Mouse (Mus musculus) liver, embryonic 15.5 days (tissue): ENCODE data around the gene Gpd1. TPM values are rescaled to one million over a fixed set of nuclear protein-coding genes. Genes with fewer than 3 reads are reported as not detected.

ENCODE experiments used
- ATAC-seq: fragments of 200-750 bp; cut with Nextera tagmentation; 2 replicates; pipeline ENCODE4 v1.8.0; 2017; ENCODE audit warnings: moderate number of reproducible peaks, mild to moderate bottlenecking, moderate library complexity; ENCODE audit not compliant: insufficient read depth
- H3K27ac ChIP-seq: fragments of 300-500 bp; sonication (generic); replicated peaks from 2 replicates; pipeline ENCODE4 v1.5.1; 2015; ENCODE audit warnings: mild to moderate bottlenecking, inconsistent platforms
- H3K27me3 ChIP-seq: fragments of 300-500 bp; sonication (generic); 2 replicates; pipeline ENCODE4 v1.6.1; 2015; ENCODE audit warnings: mild to moderate bottlenecking, inconsistent platforms
- H3K36me3 ChIP-seq: fragments of 300-500 bp; sonication (generic); replicated peaks from 2 replicates; pipeline ENCODE4 v1.6.1; 2015; ENCODE audit warnings: moderate library complexity, mild to moderate bottlenecking, inconsistent platforms
- H3K4me1 ChIP-seq: fragments of 300-500 bp; sonication (generic); replicated peaks from 2 replicates; pipeline ENCODE4 v1.6.1; 2015; ENCODE audit warnings: inconsistent platforms
- H3K4me2 ChIP-seq: fragments of 300-500 bp; sonication (generic); 2 replicates; pipeline ENCODE4 v1.6.1; 2015; ENCODE audit warnings: moderate library complexity, mild to moderate bottlenecking, inconsistent platforms
- H3K4me3 ChIP-seq: fragments of 300-500 bp; sonication (generic); replicated peaks from 2 replicates; pipeline ENCODE4 v1.5.1; 2015; ENCODE audit warnings: mild to moderate bottlenecking, inconsistent platforms
- H3K9ac ChIP-seq: fragments of 300-500 bp; sonication (generic); 2 replicates; pipeline ENCODE4 v1.6.1; 2015; ENCODE audit warnings: moderate library complexity, mild to moderate bottlenecking, inconsistent platforms
- H3K9me3 ChIP-seq: fragments of 300-500 bp; sonication (generic); replicated peaks from 2 replicates; pipeline ENCODE4 v1.6.1; 2016; ENCODE audit warnings: inconsistent platforms
- WGBS: fragments of 180-500 bp; shearing (Covaris S2); methylation state at CpG from one replicate; pipeline ENCODE4 v1.1.7; 2015; ENCODE audit warnings: mixed read lengths; ENCODE audit not compliant: insufficient replicate concordance; 5-methylcytosine and 5-hydroxymethylcytosine counted together
- polyA plus RNA-seq: library from polyadenylated mRNA; unstranded; fragments of >200 nt; fragmentation: Nextera tagmentation; extraction: Ambion mirVana; gene quantifications from 2 replicates; pipeline ENCODE4 v1.2.1, GENCODE M21; 2015

Gpd1 gene
- 26.7 and 33.3 TPM in 2 replicates for polyA plus RNA-seq

DNA sequence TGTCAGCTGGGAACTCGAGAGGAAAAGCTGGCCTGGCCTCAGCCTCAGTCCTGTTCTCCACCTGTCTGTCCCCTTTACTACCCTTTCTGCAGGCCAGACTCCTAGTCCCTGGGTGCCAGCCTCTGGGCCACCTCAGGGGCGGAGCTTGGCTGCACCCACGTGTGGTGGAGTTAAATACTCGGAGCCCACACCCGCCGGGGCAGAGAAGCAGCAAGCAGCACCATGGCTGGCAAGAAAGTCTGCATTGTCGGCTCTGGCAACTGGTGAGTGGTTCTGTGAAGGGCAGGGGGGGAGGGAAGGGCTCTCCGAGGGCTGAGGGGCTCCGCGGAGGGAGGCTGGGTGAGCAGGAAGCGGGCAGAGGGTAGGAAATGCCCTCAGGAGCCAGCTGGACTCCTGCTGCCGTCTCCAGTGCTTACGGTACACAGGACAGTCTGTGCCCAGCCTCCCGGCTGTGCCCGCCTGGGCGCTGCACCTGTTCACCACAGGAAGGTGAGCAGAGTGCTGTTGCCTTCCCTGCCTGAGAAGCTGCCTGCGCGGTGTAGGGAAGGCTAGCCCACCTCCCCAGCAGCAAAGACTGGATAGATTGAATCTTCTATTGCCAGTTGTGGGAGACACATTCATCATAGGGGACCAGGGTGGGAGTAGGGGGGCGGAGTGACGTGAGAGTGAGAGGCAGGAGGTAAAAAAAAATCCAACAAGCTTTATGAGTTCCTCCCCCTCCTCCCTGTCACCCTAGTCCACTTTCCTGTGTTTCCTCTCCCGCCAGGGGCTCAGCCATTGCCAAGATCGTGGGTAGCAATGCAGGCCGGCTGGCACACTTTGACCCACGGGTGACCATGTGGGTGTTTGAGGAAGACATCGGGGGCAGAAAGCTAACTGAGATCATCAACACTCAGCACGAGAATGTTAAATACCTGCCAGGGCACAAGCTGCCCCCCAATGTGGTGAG is at the start of gene Gpd1:
Gpd1 (plus strand) TSS at position 130 of the 949 bp plus-strand sequence.
- H3K9ac ChIP-seq, result 0 out of 2 replicates have a peak within 1 kb of the TSS, but pooled peaks have one; percentile 18
- no peaks in the 10 kb centered on the region for H3K36me3 ChIP-seq
- peak within 1 kb of the TSS; percentile 43 for H3K4me2 ChIP-seq
- WGBS, result 54% methylated on average over 26 of the region's 26 CpGs
- H3K27ac ChIP-seq, result peak within 1 kb of the TSS; percentile 51
- no peak for ATAC-seq
- peaks cover 53% of the 10 kb centered on the region for H3K4me1 ChIP-seq
- peak within 1 kb of the TSS; percentile 40 for H3K4me3 ChIP-seq
- H3K27me3 ChIP-seq, result 0 out of 2 replicates have a peak, but pooled peaks cover 4% of the 10 kb centered on the region
- no peaks in the 10 kb centered on the region for H3K9me3 ChIP-seq

DNA sequence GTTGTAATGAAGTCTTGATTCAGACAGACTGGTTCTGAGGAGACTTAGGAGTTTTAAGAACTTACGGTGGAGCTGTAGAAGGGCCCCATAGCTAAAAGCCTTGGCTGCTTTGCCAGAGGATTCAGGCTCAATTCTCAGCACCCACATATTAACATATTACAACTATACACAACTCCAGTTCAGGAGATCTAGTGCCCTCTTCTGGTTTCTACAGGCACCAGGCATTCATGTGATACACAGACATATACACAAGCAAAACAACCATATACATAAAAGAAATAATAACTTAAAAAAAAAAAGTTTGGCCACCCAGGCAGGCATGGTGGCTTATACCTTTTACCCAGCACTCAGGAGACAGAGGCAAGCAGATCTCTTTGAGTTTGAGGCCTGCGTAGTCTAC is 49.8 kb upstream of the Gpd1 start:
- Histone ChIP-seq H3K4me2 (no peak overlapping the region), H3K27ac (no peak overlapping the region), H3K9ac (no peak overlapping the region), H3K36me3 (no peaks in the 10 kb centered on the region), H3K4me3 (no peak overlapping the region), H3K9me3 (no peaks in the 10 kb centered on the region), H3K27me3 (peaks cover 97% of the 10 kb centered on the region), H3K4me1 (peaks cover 40% of the 10 kb centered on the region)
- WGBS, result 90% methylated on average over 2 of the region's 2 CpGs
- no peak for ATAC-seq

DNA sequence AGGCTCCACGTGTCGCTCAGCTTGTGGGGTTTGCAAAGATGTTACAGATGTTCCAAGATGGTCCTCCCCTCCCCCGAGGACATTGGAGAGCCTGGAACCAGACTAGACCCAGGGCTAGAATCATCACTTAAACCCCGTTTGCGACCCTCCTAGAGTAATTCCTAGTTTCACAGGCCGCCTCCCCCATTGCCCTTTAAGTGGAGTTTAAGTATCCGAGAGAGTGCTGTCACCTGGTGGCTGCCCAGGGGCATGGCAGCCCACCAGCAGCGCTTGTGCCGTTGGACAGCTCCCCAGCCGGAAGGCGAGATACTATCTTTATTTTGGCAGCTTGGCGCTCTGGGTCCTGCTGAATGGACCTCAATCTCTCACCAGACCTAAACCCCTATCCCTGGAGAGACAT is 48.4 kb upstream of the Gpd1 start:
- Histone ChIP-seq H3K27me3 (peaks cover 100% of the 10 kb centered on the region), H3K9ac (no peak overlapping the region), H3K4me3 (no peak overlapping the region), H3K27ac (no peak overlapping the region), H3K36me3 (no peaks in the 10 kb centered on the region), H3K9me3 (no peaks in the 10 kb centered on the region), H3K4me1 (peaks cover 35% of the 10 kb centered on the region), H3K4me2 (no peak overlapping the region)
- no peak for ATAC-seq
- 3% methylated on average over 12 of the region's 12 CpGs for WGBS

DNA sequence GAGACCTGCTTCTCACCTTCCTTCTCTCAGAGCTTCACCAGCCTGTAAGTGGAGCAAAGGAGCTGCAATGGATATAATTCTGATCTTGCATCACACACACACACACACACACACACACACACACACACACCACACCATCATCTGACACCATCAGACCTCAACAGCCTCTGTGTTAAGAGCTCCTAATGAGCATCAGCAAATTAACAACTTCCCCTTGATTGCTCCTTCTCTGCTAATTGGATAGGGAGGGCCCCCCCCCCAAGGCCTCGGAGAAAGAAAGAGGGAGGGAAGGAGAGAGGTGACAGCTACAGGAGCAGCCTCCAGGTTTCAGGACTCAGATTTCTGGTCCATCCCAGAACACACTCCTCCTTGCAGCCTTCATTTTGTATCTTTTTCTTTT is 47.9 kb upstream of the Gpd1 start:
- 0% methylated on average over 1 of the region's 1 CpGs for WGBS
- no peak for ATAC-seq

DNA sequence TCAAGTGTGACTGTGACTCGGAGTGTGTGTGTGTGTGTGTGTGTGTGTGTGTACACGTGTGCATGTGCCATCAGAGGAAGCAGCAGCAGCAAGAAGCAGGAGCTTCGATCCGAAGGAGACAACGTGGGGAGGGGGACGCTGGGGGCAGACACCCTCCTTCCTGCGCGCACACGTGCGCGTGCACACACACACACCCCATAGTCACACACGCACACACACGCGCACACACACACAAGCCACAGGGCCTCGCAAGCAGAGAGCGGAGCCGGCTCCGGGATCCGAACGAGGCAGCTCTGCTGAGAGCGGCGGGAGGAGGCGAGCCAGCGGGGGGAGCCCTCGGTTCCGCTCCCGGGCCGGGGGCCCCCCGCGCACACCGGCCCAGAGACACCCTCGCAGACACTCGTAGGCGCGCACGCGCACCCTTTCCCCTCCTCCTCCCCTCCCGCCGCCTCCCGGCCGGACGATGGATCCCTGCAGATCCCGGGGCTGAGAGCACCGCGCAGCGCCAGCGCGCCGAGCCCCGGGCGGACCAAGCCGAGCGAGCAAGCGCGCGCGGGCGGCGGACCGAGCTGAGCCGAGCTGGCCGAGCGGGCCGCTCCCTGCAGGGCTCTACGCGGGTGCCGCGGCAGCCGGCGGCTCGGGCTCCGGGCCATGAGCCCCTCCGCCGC is 47.0 kb upstream of the Gpd1 start, which contains the start of gene Asic1:
Asic1 (plus strand) TSS at position 215 of the 668 bp plus-strand sequence.
- Histone ChIP-seq H3K4me2 (peak within 1 kb of the TSS; percentile 67), H3K9me3 (no peaks in the 10 kb centered on the region), H3K4me1 (peaks cover 21% of the 10 kb centered on the region), H3K27me3 (peaks cover 100% of the 10 kb centered on the region), H3K27ac (no peak within 1 kb of the TSS), H3K36me3 (no peaks in the 10 kb centered on the region), H3K4me3 (peak within 1 kb of the TSS; percentile 46), H3K9ac (no peak within 1 kb of the TSS)
- ATAC-seq, result peak; percentile 55
- WGBS, result 1% methylated on average over 71 of the region's 74 CpGs

More for the DNA sequence above, 47.9 kb upstream of the Gpd1 start:
- Histone ChIP-seq H3K4me1 (peaks cover 30% of the 10 kb centered on the region), H3K4me3 (no peak overlapping the region), H3K9ac (no peak overlapping the region), H3K27me3 (peaks cover 100% of the 10 kb centered on the region), H3K36me3 (no peaks in the 10 kb centered on the region), H3K4me2 (no peak overlapping the region), H3K27ac (no peak overlapping the region), H3K9me3 (no peaks in the 10 kb centered on the region)

DNA sequence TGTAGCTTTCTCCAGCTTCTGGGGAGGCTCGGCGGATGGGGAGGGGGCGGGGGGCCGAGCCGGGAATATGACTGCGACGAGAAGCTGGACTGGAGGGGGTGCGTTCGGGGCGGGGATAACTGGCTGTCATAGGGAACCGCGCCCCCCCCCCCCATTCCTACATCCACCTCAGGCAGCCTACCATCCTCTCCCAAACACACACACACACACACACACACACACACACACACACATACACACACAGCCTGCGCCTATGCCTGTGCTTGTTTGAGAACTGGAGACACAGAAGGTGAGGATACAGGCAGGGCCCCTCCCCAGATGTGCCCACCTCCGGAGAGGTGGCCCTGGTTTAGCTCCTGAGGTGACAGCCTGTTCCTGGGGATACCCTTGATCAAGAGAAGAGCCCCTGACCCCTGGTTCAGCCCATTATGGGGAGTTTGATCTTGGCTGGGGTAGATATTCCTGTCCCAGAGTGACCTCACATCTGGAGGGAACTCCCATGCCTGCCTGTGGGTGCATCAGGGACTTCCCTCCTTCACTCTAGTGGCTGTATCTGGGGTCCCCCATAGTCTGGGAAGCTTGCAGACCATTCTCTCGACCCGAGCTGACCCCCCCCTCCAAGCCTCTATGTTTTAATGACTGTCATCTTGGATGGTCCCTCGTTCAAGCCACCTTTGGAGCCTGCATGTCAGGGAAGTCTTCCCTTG is 46.2 kb upstream of the Gpd1 start:
- 9% methylated on average over 8 of the region's 17 CpGs for WGBS
- no peak for ATAC-seq
- no peaks in the 10 kb centered on the region for H3K9me3 ChIP-seq
- H3K4me3 ChIP-seq, result peak overlapping the region; percentile 46
- peak overlapping the region; percentile 67 for H3K4me2 ChIP-seq
- H3K9ac ChIP-seq, result no peak overlapping the region
- H3K27me3 ChIP-seq, result peaks cover 100% of the 10 kb centered on the region
- no peaks in the 10 kb centered on the region for H3K36me3 ChIP-seq
- H3K4me1 ChIP-seq, result peaks cover 13% of the 10 kb centered on the region
- no peak overlapping the region for H3K27ac ChIP-seq

DNA sequence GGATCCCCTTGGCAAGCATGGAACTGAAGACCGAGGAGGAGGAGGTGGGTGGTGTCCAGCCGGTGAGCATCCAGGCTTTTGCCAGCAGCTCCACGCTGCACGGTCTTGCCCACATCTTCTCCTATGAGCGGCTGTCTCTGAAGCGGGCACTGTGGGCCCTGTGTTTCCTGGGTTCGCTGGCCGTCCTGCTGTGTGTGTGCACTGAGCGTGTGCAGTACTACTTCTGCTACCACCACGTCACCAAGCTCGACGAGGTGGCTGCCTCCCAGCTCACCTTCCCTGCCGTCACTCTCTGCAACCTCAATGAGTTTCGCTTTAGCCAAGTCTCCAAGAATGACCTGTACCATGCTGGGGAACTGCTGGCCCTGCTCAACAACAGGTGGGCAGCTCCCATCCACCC is 45.5 kb upstream of the Gpd1 start:
- Histone ChIP-seq H3K27ac (no peak overlapping the region), H3K4me1 (peaks cover 13% of the 10 kb centered on the region), H3K4me2 (no peak overlapping the region), H3K9ac (no peak overlapping the region), H3K36me3 (no peaks in the 10 kb centered on the region), H3K9me3 (no peaks in the 10 kb centered on the region), H3K4me3 (no peak overlapping the region), H3K27me3 (peaks cover 99% of the 10 kb centered on the region)
- no peak for ATAC-seq
- 54% methylated on average over 14 of the region's 14 CpGs for WGBS

DNA sequence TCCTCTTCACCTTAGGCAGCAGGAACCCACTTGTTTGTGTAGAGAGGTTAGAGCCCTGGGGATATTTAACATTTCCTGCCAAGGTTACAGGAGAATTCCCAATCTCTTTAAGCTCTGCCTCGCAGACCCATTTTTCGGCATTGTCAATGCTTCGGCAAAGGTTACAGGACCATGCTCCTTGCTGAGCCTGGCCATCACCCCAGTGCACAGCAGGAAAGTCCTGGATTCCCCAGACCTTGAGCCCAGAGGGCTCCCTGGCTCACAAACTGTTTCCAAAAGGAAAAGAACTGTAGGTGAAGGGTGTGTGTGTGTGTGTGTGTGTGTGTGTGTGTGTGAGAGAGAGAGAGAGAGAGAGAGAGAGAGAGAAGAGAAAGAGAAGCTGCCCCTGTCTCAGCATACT is 42.4 kb upstream of the Gpd1 start:
- H3K4me2 ChIP-seq, result no peak overlapping the region
- 64% methylated on average over 3 of the region's 3 CpGs for WGBS
- no peak overlapping the region for H3K9ac ChIP-seq
- no peak overlapping the region for H3K4me3 ChIP-seq
- no peaks in the 10 kb centered on the region for H3K9me3 ChIP-seq
- peaks cover 13% of the 10 kb centered on the region for H3K4me1 ChIP-seq
- peaks cover 93% of the 10 kb centered on the region for H3K27me3 ChIP-seq
- no peak overlapping the region for H3K27ac ChIP-seq
- no peak for ATAC-seq
- no peaks in the 10 kb centered on the region for H3K36me3 ChIP-seq

DNA sequence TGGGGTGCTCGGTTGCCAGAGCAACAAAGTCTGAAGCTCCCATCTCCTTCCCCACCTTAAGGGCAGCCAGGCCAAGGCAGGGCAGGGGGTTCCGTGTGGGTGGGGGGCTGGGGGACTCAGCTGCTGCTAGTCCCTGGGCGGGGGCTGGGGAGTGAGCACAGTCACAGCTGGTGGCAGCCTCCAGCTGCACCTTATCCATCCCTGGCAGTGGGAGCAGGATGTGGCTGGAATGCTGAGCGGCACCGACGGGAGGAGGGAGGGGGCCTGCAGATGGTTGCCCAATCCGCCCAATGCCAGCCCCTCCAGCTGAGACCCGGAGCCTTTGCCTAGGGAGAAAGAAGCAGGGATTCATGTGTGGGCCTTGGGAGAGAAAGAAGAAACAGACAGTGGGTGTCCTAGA is 40.2 kb upstream of the Gpd1 start:
- no peaks in the 10 kb centered on the region for H3K36me3 ChIP-seq
- H3K9ac ChIP-seq, result no peak overlapping the region
- 48% methylated on average over 8 of the region's 8 CpGs for WGBS
- no peak overlapping the region for H3K4me2 ChIP-seq
- no peaks in the 10 kb centered on the region for H3K9me3 ChIP-seq
- no peak for ATAC-seq
- peaks cover 82% of the 10 kb centered on the region for H3K27me3 ChIP-seq
- no peak overlapping the region for H3K4me3 ChIP-seq
- no peak overlapping the region for H3K27ac ChIP-seq
- H3K4me1 ChIP-seq, result peaks cover 4% of the 10 kb centered on the region; the same call in 1 of the 2 replicates

DNA sequence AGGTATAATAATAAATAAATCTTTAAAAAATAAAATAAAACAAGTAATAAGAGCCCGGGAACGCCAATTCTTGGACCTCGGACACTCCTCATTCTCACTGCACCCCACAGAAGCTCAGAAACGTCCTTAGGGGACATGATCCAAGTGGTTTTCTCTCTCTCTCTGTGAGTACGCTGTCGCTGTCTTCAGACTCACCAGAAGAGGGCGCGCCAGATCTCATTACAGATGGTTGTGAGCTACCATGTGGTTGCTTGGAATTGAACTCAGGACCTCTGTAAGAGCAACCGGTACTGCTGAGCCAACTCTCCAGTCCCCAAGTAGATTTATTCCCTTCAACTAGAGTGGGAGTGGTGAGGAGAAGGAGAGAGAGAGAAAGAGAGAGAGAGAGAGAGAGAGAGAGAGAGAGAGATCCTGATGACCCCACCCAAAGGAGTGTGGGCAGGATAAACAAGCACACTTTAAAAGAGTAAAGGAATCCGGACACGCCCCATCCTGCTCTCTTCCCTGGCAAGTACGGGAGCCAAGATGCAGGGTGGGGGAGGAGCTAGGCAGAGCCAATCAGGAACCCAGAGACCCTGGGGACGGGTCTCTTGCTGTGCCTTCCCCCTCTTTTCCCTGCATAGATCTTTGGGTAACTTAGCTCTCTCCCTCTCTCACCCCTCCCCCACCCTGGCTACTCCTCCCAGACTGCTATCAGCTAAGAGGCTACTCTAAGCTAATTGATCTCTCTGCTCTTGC is 39.1 kb upstream of the Gpd1 start:
- no peak for ATAC-seq
- peaks cover 4% of the 10 kb centered on the region; the same call in 1 of the 2 replicates for H3K4me1 ChIP-seq
- no peaks in the 10 kb centered on the region for H3K36me3 ChIP-seq
- no peak overlapping the region for H3K4me2 ChIP-seq
- H3K27me3 ChIP-seq, result peaks cover 71% of the 10 kb centered on the region
- no peaks in the 10 kb centered on the region for H3K9me3 ChIP-seq
- 8% methylated on average over 13 of the region's 13 CpGs for WGBS
- H3K27ac ChIP-seq, result no peak overlapping the region
- H3K4me3 ChIP-seq, result no peak overlapping the region
- no peak overlapping the region for H3K9ac ChIP-seq
